Mouse (Mus musculus): Measurements from ENCODE around the gene Gm5565. TPM values are rescaled to one million over a fixed set of nuclear protein-coding genes. Genes with fewer than 3 reads are reported as not detected.

Gm5565 gene
- total and polyA plus RNA-seq, 2 experiments from 2014 or later = not detected

DNA sequence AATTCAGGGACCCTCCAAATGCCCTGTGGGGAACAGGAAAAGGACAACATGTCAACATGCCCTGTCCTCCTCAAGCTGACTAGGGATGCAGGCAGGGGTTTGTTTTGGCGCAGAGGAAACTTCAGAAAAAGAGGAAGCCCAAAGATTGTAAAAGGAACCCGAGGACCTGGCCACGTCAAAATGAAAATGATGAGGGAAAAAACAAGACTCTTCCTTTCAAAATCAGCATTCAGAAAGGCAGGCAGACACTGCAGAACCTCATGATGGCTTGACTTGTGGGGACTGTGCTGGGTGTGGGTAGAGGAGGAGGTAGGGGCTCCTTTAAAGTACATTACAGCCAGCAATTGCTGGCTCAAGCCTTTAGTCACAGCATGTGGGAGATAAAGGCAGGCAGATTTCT, 9.9 kb downstream of the Gm5565 start:
- no peak overlapping the region for H3K27ac ChIP-seq
- H3K9me3 ChIP-seq (ENCODE audit: low read length) = no peaks in the 10 kb centered on the region
- 70% methylated on average over 3 of the region's 3 CpGs for WGBS
- H3K4me2 ChIP-seq (ENCODE audit: low read depth, low read length) = no peak overlapping the region
- H3K4me3 ChIP-seq (ENCODE audit: low read length) = no peak overlapping the region
- H3K4me1 ChIP-seq (ENCODE audit: insufficient read depth, low read length) = no peaks in the 10 kb centered on the region
- TF ChIP-seq CTCF (IDR thresholded peaks at IDR 0.05; ENCODE audit: low read depth) = no peak
- no peak for DNase-seq (ENCODE audit: low spot score)
- H3K9ac ChIP-seq (replicated peaks; ENCODE audit: low read length) = no peak overlapping the region
- H3K36me3 ChIP-seq (ENCODE audit: insufficient read depth, low read length) = no peaks in the 10 kb centered on the region
- no peaks in the 10 kb centered on the region for H3K27me3 ChIP-seq (ENCODE audit: insufficient read depth, low read length)
- ATAC-seq = no peak

DNA sequence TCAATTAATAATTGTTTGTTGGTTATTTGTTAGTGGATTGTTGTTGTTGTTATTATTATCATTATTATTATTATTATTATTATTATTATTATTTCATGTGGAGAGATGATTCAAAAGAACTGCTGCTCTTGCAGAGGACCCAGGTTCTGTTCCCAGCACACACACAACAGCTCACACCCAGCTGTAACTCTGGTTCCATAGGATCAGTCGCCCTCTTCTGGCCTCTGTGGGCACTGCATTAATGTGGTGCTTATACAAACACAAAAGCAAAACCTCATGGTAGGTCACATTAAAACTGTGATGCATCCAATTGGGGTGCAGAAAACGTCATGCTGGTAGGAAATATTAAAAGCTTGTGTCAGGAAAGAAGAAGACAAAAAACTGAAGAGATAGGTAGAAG, 12.4 kb downstream of the Gm5565 start:
- Histone ChIP-seq H3K9ac (replicated peaks; ENCODE audit: low read length) (no peak overlapping the region), H3K9me3 (ENCODE audit: low read length) (no peaks in the 10 kb centered on the region), H3K4me1 (ENCODE audit: insufficient read depth, low read length) (no peaks in the 10 kb centered on the region), H3K36me3 (ENCODE audit: insufficient read depth, low read length) (no peaks in the 10 kb centered on the region), H3K27ac (no peak overlapping the region), H3K4me2 (ENCODE audit: low read depth, low read length) (no peak overlapping the region), H3K4me3 (ENCODE audit: low read length) (no peak overlapping the region), H3K27me3 (ENCODE audit: insufficient read depth, low read length) (no peaks in the 10 kb centered on the region)
- no peak for TF ChIP-seq CTCF (IDR thresholded peaks at IDR 0.05; ENCODE audit: low read depth)
- DNase-seq (ENCODE audit: low spot score) = peak; percentile 2
- ATAC-seq = no peak
- 44% methylated on average over 2 of the region's 2 CpGs for WGBS

Other genes with a start within 250 kb of the Gm5565 start
- not detected in 2 replicates for gene Cyp3a25, start 150.9 kb downstream of the Gm5565 start, total RNA-seq (2014; rRNA removed)
- gene Cyp3a25, start 150.9 kb downstream of the Gm5565 start, polyA plus RNA-seq (2015; fragmentation: Nextera tagmentation; extraction: Ambion mirVana) = not detected in 2 replicates
- gene Cyp3a59, start 81.3 kb downstream of the Gm5565 start, total RNA-seq (2014; rRNA removed) = not detected in 2 replicates
- not detected in 2 replicates for gene Cyp3a59, start 81.3 kb downstream of the Gm5565 start, polyA plus RNA-seq (2015; fragmentation: Nextera tagmentation; extraction: Ambion mirVana)
- not detected in 2 replicates for gene Gm6309, start 10.2 kb upstream of the Gm5565 start, total RNA-seq (2014; rRNA removed)
- not detected in 2 replicates for gene Gm6309, start 10.2 kb upstream of the Gm5565 start, polyA plus RNA-seq (2015; fragmentation: Nextera tagmentation; extraction: Ambion mirVana)
- not detected in 2 replicates for gene 1700001J03Rik, start 24.8 kb upstream of the Gm5565 start, total RNA-seq (2014; rRNA removed)
- not detected in 2 replicates for gene 1700001J03Rik, start 24.8 kb upstream of the Gm5565 start, polyA plus RNA-seq (2015; fragmentation: Nextera tagmentation; extraction: Ambion mirVana)
- gene Rnf6, start 61.0 kb upstream of the Gm5565 start, total RNA-seq (2014; rRNA removed) = 5.5 and 14.6 TPM in 2 replicates
- 27.9 and 28.3 TPM in 2 replicates for gene Rnf6, start 61.0 kb upstream of the Gm5565 start, polyA plus RNA-seq (2015; fragmentation: Nextera tagmentation; extraction: Ambion mirVana)
- gene Cdk8, start 70.7 kb upstream of the Gm5565 start, total RNA-seq (2014; rRNA removed) = 33.8 and 36.0 TPM in 2 replicates
- 13.2 and 14.4 TPM in 2 replicates for gene Cdk8, start 70.7 kb upstream of the Gm5565 start, polyA plus RNA-seq (2015; fragmentation: Nextera tagmentation; extraction: Ambion mirVana)
- gene Wasf3, start 224.4 kb upstream of the Gm5565 start, total RNA-seq (2014; rRNA removed) = 38.6 and 39.8 TPM in 2 replicates
- gene Wasf3, start 224.4 kb upstream of the Gm5565 start, polyA plus RNA-seq (2015; fragmentation: Nextera tagmentation; extraction: Ambion mirVana) = 15.7 and 17.0 TPM in 2 replicates

Data from hindbrain, postnatal 0 days (tissue).